Mouse (Mus musculus) hindbrain, embryonic 11.5 days (tissue): ENCODE results near the gene Spon1. TPM values are rescaled to one million over a fixed set of nuclear protein-coding genes. Genes with fewer than 3 reads are reported as not detected.

Source experiments
- ATAC-seq: fragments of 200-750 bp; cut with Nextera tagmentation; 2 replicates; pipeline ENCODE4 v1.8.0; 2017; ENCODE audit warnings: mild to moderate bottlenecking, moderate TSS enrichment, moderate library complexity; ENCODE audit not compliant: low FRiP score
- DNase-seq: peaks from one replicate; pipeline ENCODE4 v3.0.0-alpha.2; 2015; ENCODE audit warnings: low spot score
- H3K27ac ChIP-seq: fragments of 300-500 bp; sonication (generic); 2 replicates; pipeline ENCODE4 v1.5.1; 2014; ENCODE audit warnings: mild to moderate bottlenecking, low read depth, low read length
- H3K27me3 ChIP-seq: fragments of 300-500 bp; sonication (generic); 2 replicates; pipeline ENCODE4 v1.6.1; 2014; ENCODE audit warnings: mild to moderate bottlenecking, low read length, moderate library complexity, mixed read lengths; ENCODE audit not compliant: control insufficient read depth, insufficient read depth
- H3K36me3 ChIP-seq: fragments of 300-500 bp; sonication (generic); 2 replicates; pipeline ENCODE4 v1.6.1; 2014; ENCODE audit warnings: mild to moderate bottlenecking, low read length, moderate library complexity, mixed read lengths; ENCODE audit not compliant: control insufficient read depth, insufficient read depth
- H3K4me1 ChIP-seq: fragments of 300-500 bp; sonication (generic); replicated peaks from 2 replicates; pipeline ENCODE4 v1.6.1; 2014; ENCODE audit warnings: low read length, mixed read lengths; ENCODE audit not compliant: control insufficient read depth, insufficient read depth
- H3K4me2 ChIP-seq: fragments of 300-500 bp; sonication (generic); replicated peaks from 2 replicates; pipeline ENCODE4 v1.6.1; 2014; ENCODE audit warnings: mild to moderate bottlenecking, low read depth, low read length
- H3K4me3 ChIP-seq: fragments of 300-500 bp; sonication (generic); 2 replicates; pipeline ENCODE4 v1.5.1; 2014; ENCODE audit warnings: low read depth, low read length
- H3K9ac ChIP-seq: fragments of 300-500 bp; sonication (generic); 2 replicates; pipeline ENCODE4 v1.6.1; 2014; ENCODE audit warnings: low read depth, low read length
- H3K9me3 ChIP-seq: fragments of 300-500 bp; sonication (generic); 2 replicates; pipeline ENCODE4 v1.6.1; 2016; ENCODE audit warnings: low read length; ENCODE audit not compliant: control insufficient read depth
- WGBS: fragments of 180-500 bp; shearing (Covaris S2); extraction: QIAGEN DNeasy Blood & Tissue Kit; methylation state at CpG from one replicate; pipeline ENCODE4 v1.1.7; 2014; 5-methylcytosine and 5-hydroxymethylcytosine counted together
- polyA plus RNA-seq: library from polyadenylated mRNA; unstranded; fragments of >200 nt; fragmentation: Nextera tagmentation; extraction: Ambion mirVana; gene quantifications from 2 replicates; pipeline ENCODE4 v1.2.1, GENCODE M21; 2014

Gene Spon1
- polyA plus RNA-seq, 1 experiment from 2014 or later, result 72.3 TPM

DNA sequence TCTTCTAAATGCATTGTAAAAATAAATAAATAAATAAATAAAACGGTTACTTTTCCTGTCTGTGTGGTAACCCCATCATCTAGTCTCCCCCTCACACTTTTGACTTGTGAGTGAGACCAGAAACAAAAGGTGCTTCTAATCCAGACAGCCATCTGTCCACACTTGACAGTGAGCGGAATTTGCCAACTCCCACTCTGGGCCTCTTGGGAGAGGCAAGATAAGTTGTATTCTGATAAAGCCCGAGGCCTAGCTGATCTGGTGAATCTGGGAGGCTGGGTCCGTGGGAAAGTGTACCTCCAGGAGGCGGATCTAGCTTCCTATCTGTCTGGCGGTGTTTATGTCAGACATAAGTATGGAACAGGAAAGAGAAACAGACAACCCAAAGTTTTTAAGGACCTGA, 52.3 kb downstream of the Spon1 start:
- H3K27me3 ChIP-seq, result peaks cover 2% of the 10 kb centered on the region; the same call in 1 of the 2 replicates
- no peaks in the 10 kb centered on the region for H3K36me3 ChIP-seq
- no peaks in the 10 kb centered on the region for H3K9me3 ChIP-seq
- H3K4me3 ChIP-seq, result no peak overlapping the region
- no peak overlapping the region for H3K4me2 ChIP-seq
- H3K27ac ChIP-seq, result no peak overlapping the region
- DNase-seq (peak; percentile 10), ATAC-seq (no peak)
- no peak overlapping the region for H3K9ac ChIP-seq
- no peaks in the 10 kb centered on the region for H3K4me1 ChIP-seq
- WGBS, result 72% methylated on average over 6 of the region's 6 CpGs

- 97% methylated on average over 2 of the region's 2 CpGs for WGBS
Observed at GRCm38 (mm10) chr7:113820213-113820612, 54.4 kb downstream of the Spon1 start.

GRCm38 (mm10) chr7:113823026-113823425, 57.2 kb downstream of the Spon1 start:
- H3K27me3 ChIP-seq, result no peaks in the 10 kb centered on the region
- WGBS, result 66% methylated on average over 3 of the region's 3 CpGs
- H3K36me3 ChIP-seq, result no peaks in the 10 kb centered on the region
- no peak overlapping the region for H3K9ac ChIP-seq
- H3K9me3 ChIP-seq, result no peaks in the 10 kb centered on the region
- H3K4me3 ChIP-seq, result no peak overlapping the region
- H3K27ac ChIP-seq, result no peak overlapping the region
- no peak for DNase-seq
- no peak for ATAC-seq
- H3K4me2 ChIP-seq, result no peak overlapping the region
- H3K4me1 ChIP-seq, result no peaks in the 10 kb centered on the region

More at GRCm38 (mm10) chr7:113820213-113820612, 54.4 kb downstream of the Spon1 start:
- Histone ChIP-seq H3K9me3 (no peaks in the 10 kb centered on the region), H3K9ac (no peak overlapping the region), H3K4me2 (no peak overlapping the region), H3K4me3 (no peak overlapping the region), H3K27ac (no peak overlapping the region), H3K4me1 (no peaks in the 10 kb centered on the region), H3K36me3 (no peaks in the 10 kb centered on the region), H3K27me3 (peaks cover 2% of the 10 kb centered on the region; the same call in 1 of the 2 replicates)
- DNase-seq, result no peak
- ATAC-seq, result no peak

- H3K9ac ChIP-seq, result no peak overlapping the region
- no peak overlapping the region for H3K27ac ChIP-seq
- no peak overlapping the region for H3K4me3 ChIP-seq
- no peaks in the 10 kb centered on the region for H3K27me3 ChIP-seq
- no peaks in the 10 kb centered on the region for H3K4me1 ChIP-seq
- DNase-seq (no peak), ATAC-seq (no peak)
- WGBS, result 88% methylated on average over 6 of the region's 6 CpGs
- H3K9me3 ChIP-seq, result no peaks in the 10 kb centered on the region
- H3K4me2 ChIP-seq, result no peak overlapping the region
- no peaks in the 10 kb centered on the region for H3K36me3 ChIP-seq
Observed at GRCm38 (mm10) chr7:113824651-113825050, 58.9 kb downstream of the Spon1 start.

GRCm38 (mm10) chr7:113825498-113826205, 59.9 kb downstream of the Spon1 start:
- DNase-seq (no peak), ATAC-seq (no peak)
- Histone ChIP-seq H3K27ac (no peak overlapping the region), H3K27me3 (no peaks in the 10 kb centered on the region), H3K4me1 (no peaks in the 10 kb centered on the region), H3K9ac (no peak overlapping the region), H3K36me3 (no peaks in the 10 kb centered on the region), H3K4me2 (no peak overlapping the region), H3K9me3 (no peaks in the 10 kb centered on the region), H3K4me3 (no peak overlapping the region)
- WGBS, result 65% methylated on average over 5 of the region's 5 CpGs

GRCm38 (mm10) chr7:113826510-113826909, 60.7 kb downstream of the Spon1 start:
- ATAC-seq, result no peak
- Histone ChIP-seq H3K4me2 (no peak overlapping the region), H3K27ac (no peak overlapping the region), H3K4me3 (no peak overlapping the region), H3K4me1 (no peaks in the 10 kb centered on the region), H3K9ac (no peak overlapping the region), H3K9me3 (no peaks in the 10 kb centered on the region), H3K27me3 (no peaks in the 10 kb centered on the region), H3K36me3 (no peaks in the 10 kb centered on the region)
- DNase-seq, result no peak
- WGBS, result 25% methylated on average over 1 of the region's 1 CpGs

GRCm38 (mm10) chr7:113828122-113828571, 62.3 kb downstream of the Spon1 start:
- Histone ChIP-seq H3K4me1 (no peaks in the 10 kb centered on the region), H3K36me3 (no peaks in the 10 kb centered on the region), H3K9ac (no peak overlapping the region), H3K9me3 (no peaks in the 10 kb centered on the region), H3K4me2 (no peak overlapping the region), H3K4me3 (no peak overlapping the region), H3K27ac (no peak overlapping the region), H3K27me3 (no peaks in the 10 kb centered on the region)
- WGBS, result 28% methylated on average over 2 of the region's 2 CpGs
- DNase-seq, result no peak
- peak; percentile 67 for ATAC-seq

DNA sequence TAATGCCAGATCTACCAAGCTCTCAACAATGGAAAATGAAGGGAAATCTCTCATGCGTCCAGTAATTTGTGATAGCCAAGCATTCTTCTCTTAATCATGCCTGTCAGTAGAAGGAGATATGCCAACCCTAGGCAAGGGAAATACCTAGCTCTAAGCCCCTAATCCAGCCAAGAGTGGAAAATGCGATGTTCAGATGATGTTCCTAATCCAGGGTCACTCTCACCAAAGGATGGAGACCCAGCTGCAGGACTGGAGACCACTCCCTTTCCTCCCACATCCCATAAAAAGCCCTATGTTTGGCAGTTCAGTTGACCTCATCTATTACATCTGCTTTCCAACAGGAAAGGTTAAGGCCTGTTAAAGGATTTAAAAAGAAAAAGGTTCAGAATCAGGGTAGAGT, 62.8 kb downstream of the Spon1 start:
- H3K27me3 ChIP-seq, result no peaks in the 10 kb centered on the region

DNA sequence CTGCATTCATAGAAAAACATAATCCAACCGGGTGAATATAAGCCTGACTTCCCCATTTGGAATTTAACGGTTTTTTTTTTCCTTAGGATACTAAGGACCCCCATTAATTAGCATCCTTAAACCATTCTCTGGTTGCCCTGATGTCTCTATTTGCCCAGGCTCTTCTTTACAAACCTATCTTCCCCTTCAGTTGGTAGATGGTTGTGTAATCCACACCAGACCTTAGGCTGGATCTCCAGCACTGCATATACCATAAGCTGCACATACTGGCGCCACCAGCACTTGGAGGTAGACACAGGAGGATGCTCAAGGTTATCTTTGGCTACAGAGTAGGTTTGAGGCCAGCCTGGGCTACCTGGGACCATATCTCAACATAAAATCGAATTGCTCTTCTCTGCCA, 71.4 kb downstream of the Spon1 start:
- H3K4me1 ChIP-seq, result no peaks in the 10 kb centered on the region
- H3K27me3 ChIP-seq, result no peaks in the 10 kb centered on the region
- no peaks in the 10 kb centered on the region for H3K36me3 ChIP-seq
- no peak overlapping the region for H3K9ac ChIP-seq
- WGBS, result 91% methylated on average over 4 of the region's 4 CpGs
- H3K27ac ChIP-seq, result no peak overlapping the region
- DNase-seq (no peak), ATAC-seq (no peak)
- H3K9me3 ChIP-seq, result no peaks in the 10 kb centered on the region
- H3K4me3 ChIP-seq, result no peak overlapping the region
- no peak overlapping the region for H3K4me2 ChIP-seq

More for the DNA sequence above, 62.8 kb downstream of the Spon1 start:
- H3K4me1 ChIP-seq, result no peaks in the 10 kb centered on the region
- H3K9ac ChIP-seq, result no peak overlapping the region
- no peak overlapping the region for H3K27ac ChIP-seq
- H3K36me3 ChIP-seq, result no peaks in the 10 kb centered on the region
- ATAC-seq, result no peak
- H3K4me3 ChIP-seq, result no peak overlapping the region
- no peak for DNase-seq
- no peak overlapping the region for H3K4me2 ChIP-seq
- WGBS, result 65% methylated on average over 2 of the region's 2 CpGs
- no peaks in the 10 kb centered on the region for H3K9me3 ChIP-seq
